Mouse (Mus musculus): ENCODE results near the gene Yy1.

GRCm38 (mm10) chr12:108787329-108787728 lies 5.4 kb upstream of the Yy1 start:
- no peak for TF ChIP-seq ZKSCAN1 (IDR thresholded peaks at IDR 0.05; ENCODE audit: low read depth, low read length)
- TF ChIP-seq ZC3H11A (IDR thresholded peaks at IDR 0.05; ENCODE audit: low read depth, low read length), result no peak
- TF ChIP-seq MAX (IDR thresholded peaks at IDR 0.05; ENCODE audit: low read length), result no peak
- no peak for TF ChIP-seq MYC (IDR thresholded peaks at IDR 0.05; ENCODE audit: low read depth, low read length)
- TF ChIP-seq EP300 (IDR thresholded peaks at IDR 0.05; ENCODE audit: low read depth in 1 of 2, low read length in 2 of 2), result no peak
- no peak for TF ChIP-seq CTCF (IDR thresholded peaks at IDR 0.05 in 2 of 3, conservative IDR thresholded peaks at IDR 0.05 in 1 of 3; ENCODE audit: control insufficient read depth in 1 of 3, insufficient read depth in 1 of 3, low read depth in 2 of 3, low read length in 3 of 3, poor library complexity in 1 of 3, severe bottlenecking in 1 of 3)
- TF ChIP-seq BHLHE40 (IDR thresholded peaks at IDR 0.05; ENCODE audit: borderline replicate concordance, low read depth, low read length), result no peak
- no peak; a peak in 1 of 4 replicates for TF ChIP-seq POLR2A (IDR thresholded peaks at IDR 0.05; ENCODE audit: control insufficient read depth in 1 of 2, insufficient read depth in 1 of 2, low read depth in 1 of 2, low read length in 2 of 2, poor library complexity in 1 of 2)
- no peak for TF ChIP-seq POLR2AphosphoS5 (IDR thresholded peaks at IDR 0.05; ENCODE audit: borderline replicate concordance, low read depth, low read length)
- TF ChIP-seq ZMIZ1 (IDR thresholded peaks at IDR 0.05; ENCODE audit: low read depth, low read length), result no peak
